Mouse (Mus musculus) lung, adult 2 months (tissue): ENCODE measurements around the gene Csnk1g1. TPM values are rescaled to one million over a fixed set of nuclear protein-coding genes. Genes with fewer than 3 reads are reported as not detected.

Experiments
- DNase-seq: peaks from one replicate; pipeline ENCODE4 v3.0.0; 2022
- H3K4me1 ChIP-seq: fragments of 200-500 bp; 2 replicates; pipeline ENCODE4 v1.6.1; 2011; ENCODE audit warnings: low read length; ENCODE audit not compliant: control insufficient read depth, insufficient read depth
- H3K4me3 ChIP-seq: fragments of 200-500 bp; replicated peaks from 2 replicates; pipeline ENCODE3; 2011; ENCODE audit warnings: low read depth, mild to moderate bottlenecking, control low read depth, low read length; ENCODE audit errors: extremely low read depth
- CTCF ChIP-seq: fragments of 200-500 bp; IDR thresholded peaks from 2 replicates; pipeline ENCODE4 v1.5.1; 2011; ENCODE audit warnings: mild to moderate bottlenecking, low read length, control low read depth; ENCODE audit not compliant: insufficient read depth
- POLR2A ChIP-seq: fragments of 200-500 bp; IDR thresholded peaks from 2 replicates; pipeline ENCODE4 v1.6.1; 2011; ENCODE audit warnings: low read depth, mild to moderate bottlenecking, control low read depth, low read length, borderline replicate concordance; ENCODE audit errors: extremely low read depth
- WGBS: fragments of 180-500 bp; shearing (Covaris S2); methylation state at CpG from one replicate; pipeline ENCODE4 v1.1.7; 2018; 5-methylcytosine and 5-hydroxymethylcytosine counted together
- polyA plus RNA-seq: library from polyadenylated mRNA; depleted of rRNA; stranded (reverse); fragments of >200 nt; gene quantifications from 2 replicates; pipeline ENCODE4 v1.2.3, GENCODE M21; 2012; rRNA removed

The Csnk1g1 gene
- 4.4 and 5.8 TPM in 2 replicates for polyA plus RNA-seq

DNA sequence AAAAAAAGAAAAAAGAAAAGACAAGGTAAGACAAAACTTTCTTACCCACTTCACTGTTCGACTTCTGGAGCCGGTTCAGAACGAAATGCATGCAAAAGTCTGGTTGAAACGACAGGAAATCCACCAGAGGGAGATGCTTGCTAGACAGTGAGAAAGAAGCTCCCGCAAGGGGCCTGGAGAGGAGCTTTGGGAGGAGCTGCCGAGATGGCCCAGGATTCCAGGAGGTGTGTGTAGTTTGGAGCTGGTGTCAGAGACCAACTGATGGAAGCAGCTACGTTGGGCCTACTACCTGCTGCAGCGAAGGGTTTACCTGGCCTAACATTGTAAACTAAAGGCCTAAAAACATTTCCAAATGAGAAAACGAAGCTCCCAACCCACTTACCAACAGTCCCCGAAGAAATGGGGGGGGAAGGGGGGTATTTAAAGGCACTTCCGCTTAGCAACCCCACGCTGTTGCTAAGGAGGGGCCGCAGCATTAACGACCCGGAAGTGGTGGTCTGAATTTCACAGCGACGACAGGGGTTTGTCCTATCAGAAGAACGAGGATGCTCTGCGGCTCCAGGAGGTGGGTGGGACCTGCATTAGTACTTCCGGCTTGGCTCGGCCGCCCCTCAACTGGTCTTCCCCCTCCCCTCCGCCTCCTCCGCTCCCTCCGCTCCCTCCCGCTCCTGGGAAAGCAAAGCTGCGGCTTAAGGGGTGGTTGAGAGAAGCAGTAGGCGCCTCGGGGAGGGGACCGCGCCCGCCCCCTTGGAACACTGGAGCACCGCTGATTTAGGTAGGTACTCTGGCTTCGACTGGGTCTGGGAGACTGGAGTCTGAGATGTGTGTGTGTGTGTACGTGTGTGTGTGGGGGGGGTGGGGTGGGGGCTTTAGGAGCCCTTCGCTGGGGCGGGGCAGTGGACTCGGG lies at the start of gene Csnk1g1, which contains the start of gene Trip4:
TSS of gene Csnk1g1 (plus strand) at position 531 of the 907 bp plus-strand sequence.
TSS of gene Trip4 (minus strand) at position 401 of the 907 bp plus-strand sequence.
- peaks cover 3% of the 10 kb centered on the region for H3K4me1 ChIP-seq
- TF ChIP-seq CTCF = 0 out of 2 replicates have a peak, but pooled peaks have one; percentile 10
- TF ChIP-seq POLR2A = peak; percentile 27; the same call in 1 of the 2 replicates
- WGBS = under 1% methylated on average over 37 of the region's 38 CpGs
- DNase-seq = peak; percentile 89
- peak within 1 kb of the TSS; percentile 98 for H3K4me3 ChIP-seq

DNA sequence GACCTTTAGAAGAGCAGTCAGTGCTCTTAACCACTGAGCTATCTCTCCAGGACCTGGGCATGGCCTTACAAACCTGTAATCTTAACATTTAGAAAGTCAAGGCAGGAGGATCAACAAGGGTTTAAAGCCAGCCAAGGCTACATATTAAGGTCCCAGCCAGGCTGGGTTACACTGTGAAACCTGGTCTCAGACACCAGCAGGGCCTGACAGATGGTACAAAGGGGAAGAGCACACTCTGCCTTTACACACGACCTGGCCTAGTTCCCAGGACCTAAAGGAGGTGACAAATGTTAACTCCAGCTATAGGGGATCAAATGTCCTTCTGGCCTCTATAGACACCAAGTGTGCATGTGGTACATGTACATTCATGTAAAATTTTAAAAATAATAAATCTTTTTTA lies 49.1 kb upstream of the Csnk1g1 start:
- no peak for TF ChIP-seq POLR2A
- no peak for TF ChIP-seq CTCF
- no peak for DNase-seq
- Histone ChIP-seq H3K4me1 (no peaks in the 10 kb centered on the region), H3K4me3 (no peak overlapping the region)
- WGBS = 56% methylated on average over 1 of the region's 1 CpGs

DNA sequence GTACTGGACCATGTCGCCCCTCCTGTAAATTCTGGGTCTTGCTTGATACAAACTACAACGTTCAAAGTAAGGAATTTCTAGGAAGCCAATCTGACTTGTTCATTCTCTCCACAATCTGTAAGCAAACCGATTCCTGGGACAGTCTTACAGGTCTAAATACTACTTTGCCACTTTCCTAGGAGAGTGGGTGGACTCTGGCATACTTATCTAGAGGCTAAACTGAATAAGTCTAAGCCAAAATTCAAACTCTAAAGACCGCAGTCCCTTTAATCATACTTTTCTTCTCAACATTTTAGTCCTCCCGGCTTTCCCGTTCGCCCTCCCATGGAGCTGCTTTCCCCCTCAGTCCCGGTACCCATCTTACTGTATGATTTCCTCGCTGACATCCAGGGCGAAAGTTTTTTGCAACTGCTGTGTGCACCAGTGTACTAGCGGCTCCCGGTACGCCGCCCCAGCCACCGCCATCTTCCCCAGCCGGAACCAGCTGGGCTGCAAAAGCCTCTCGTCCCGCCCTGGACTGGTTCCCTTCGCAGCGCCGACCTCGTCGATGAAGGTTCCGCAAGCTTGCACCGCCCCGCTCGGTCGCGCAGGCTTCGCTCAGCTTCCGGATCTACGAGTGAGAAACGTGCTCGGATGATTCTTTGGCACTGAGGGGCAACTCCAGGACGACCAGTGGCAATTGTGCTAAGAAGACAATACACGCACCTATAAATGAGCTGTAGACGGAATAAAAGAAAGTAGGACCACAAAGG lies 24.0 kb upstream of the Csnk1g1 start:
- TF ChIP-seq POLR2A (peak; percentile 85), CTCF (no peak)
- peak; percentile 86 for DNase-seq
- under 1% methylated on average over 37 of the region's 37 CpGs for WGBS

DNA sequence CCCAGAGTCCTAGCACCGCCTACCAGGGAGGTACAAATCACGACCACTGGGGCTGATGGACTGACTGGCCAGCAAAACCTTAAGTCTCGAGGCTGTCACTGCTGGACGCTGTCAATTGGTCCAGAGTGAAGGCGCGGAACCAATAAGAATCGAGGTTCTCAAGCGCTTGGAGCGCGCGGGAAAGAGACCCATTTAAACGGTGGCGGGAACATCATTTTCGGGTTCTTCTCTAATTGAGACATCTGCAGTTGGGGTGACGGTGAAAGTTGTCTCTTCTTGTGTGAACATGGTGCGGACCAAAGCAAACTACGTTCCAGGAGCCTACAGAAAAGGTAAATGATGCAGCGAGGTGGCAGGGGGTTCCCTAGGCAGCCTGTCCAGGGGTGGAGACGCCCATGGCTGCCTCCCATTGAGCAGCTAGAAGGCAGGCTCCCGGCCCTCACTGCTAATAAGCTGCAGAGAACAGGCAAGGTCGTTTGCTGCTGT lies 18.5 kb upstream of the Csnk1g1 start, which contains the start of gene Pclaf:
TSS of gene Pclaf (plus strand) at position 95 of the 486 bp plus-strand sequence.
- under 1% methylated on average over 21 of the region's 21 CpGs for WGBS
- Histone ChIP-seq H3K4me3 (peak within 1 kb of the TSS; percentile 14), H3K4me1 (no peaks in the 10 kb centered on the region)
- TF ChIP-seq POLR2A (no peak), CTCF (no peak)
- DNase-seq = peak; percentile 47

More for the DNA sequence above, 24.0 kb upstream of the Csnk1g1 start:
- Histone ChIP-seq H3K4me3 (peak overlapping the region; percentile 98), H3K4me1 (no peaks in the 10 kb centered on the region; the same call in 1 of the 2 replicates)

DNA sequence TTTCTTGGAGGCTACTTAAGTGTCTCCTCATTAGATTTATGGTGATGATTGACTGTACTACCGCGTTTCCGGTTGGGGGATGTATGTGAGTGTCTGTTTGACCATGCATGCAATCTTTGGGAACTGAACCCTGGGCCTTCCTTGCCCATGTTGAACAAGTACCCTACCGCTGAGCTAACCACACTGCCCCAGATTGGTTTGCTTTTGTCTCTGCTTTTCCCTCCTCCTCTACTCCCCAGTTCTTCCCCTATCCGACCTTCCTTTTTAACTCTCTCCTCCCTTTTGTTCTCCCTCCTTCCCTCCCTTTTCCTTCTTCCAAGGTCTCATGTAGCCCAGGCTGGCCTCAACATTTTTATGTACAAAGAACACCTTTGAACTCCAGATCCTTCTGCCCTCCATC lies 17.6 kb upstream of the Csnk1g1 start:
- no peak overlapping the region for H3K4me3 ChIP-seq
- H3K4me1 ChIP-seq = no peaks in the 10 kb centered on the region
- no peak for TF ChIP-seq POLR2A
- TF ChIP-seq CTCF = no peak
- 4% methylated on average over 5 of the region's 5 CpGs for WGBS
- DNase-seq = no peak

DNA sequence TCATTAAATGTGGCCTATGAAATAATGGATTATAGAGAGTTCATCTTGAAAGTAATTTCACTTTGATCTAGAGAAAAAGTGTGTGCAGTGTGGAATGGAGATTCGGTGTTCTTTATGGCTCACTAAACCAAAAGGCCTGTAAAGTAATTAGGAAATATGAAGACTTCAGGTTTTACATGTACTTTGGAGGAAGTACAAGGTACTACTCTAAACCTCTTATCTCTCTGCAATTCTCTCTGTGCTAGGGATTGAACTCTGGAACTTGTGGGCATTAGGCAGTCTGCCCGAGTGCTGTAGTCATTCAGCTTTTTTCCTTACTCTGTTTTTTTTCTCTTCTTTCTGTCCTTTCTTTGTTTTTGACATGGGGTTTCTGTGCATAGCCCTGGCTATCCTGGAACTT lies 11.7 kb upstream of the Csnk1g1 start:
- no peaks in the 10 kb centered on the region for H3K4me1 ChIP-seq
- H3K4me3 ChIP-seq = no peak overlapping the region
- no peak for TF ChIP-seq POLR2A
- TF ChIP-seq CTCF = no peak
- no peak for DNase-seq
- 86% methylated on average over 2 of the region's 2 CpGs for WGBS

DNA sequence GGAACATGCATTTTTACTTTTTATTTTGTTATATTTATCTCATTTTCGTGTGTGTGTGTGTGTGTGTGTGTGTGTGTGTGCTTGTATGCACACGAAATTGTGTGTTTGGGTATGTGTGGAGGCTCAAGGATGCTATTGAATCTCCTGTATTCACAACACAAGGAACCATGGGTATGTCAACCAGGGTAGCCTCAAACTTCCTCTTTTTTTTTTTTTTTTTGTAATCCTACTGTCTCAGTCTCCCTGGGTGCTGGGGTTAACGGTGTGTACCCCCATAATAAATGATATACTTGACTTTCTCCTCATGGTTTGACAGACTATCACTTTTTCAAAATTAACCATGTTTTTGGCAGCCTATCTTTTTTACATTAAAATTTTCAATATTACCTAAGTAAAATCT lies 5.8 kb upstream of the Csnk1g1 start:
- no peak for DNase-seq
- H3K4me1 ChIP-seq = peaks cover 2% of the 10 kb centered on the region
- no peak overlapping the region for H3K4me3 ChIP-seq
- no peak for TF ChIP-seq CTCF
- TF ChIP-seq POLR2A = no peak
- WGBS = 91% methylated on average over 3 of the region's 3 CpGs

DNA sequence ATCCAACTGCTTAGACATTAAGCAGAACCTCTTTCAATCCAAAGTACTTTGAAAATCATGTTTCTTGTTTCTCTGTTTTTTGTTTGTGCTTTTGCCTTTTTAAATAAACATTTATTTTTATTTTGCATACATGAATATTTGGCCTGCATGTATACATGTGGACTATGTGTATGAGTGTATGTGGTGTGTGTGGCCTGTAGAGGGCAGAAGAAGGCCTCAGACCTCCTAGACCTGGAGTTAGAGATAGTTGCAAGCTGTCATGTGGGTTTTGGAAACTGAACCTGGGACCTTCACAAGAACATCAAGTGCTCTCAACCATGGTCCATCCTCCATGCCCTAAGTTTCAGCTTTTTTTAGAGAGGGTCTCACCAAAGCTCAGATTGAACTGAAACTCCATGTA lies 5.3 kb upstream of the Csnk1g1 start:
- no peak for DNase-seq
- no peak overlapping the region for H3K4me3 ChIP-seq
- TF ChIP-seq CTCF (no peak), POLR2A (no peak)
- H3K4me1 ChIP-seq = peaks cover 3% of the 10 kb centered on the region

DNA sequence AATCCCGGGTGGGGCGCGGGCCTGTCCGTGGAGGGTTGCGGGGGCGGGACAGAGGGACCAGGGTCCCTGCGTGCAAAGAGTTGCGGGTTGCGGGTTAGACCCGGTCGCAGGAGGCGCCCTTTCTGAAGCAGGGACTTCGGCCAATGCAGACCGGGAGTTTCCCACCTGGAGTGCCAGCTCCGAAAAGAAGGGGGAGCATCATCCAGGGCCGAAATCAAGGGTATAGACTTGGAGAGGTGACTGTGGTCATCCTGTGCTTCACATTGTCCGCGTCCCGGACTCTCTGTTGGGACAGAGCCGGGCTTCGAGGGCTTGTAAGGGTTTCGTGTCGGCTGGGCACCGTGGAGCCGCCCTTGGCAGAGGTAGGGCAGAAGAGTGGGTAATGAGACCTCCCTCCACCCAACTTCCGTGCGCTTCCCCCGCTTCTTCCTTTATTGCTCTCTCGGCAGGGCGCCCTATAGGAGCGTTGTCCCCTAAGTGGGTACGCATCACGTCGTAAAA lies 627 bp downstream of the Csnk1g1 start:
- H3K4me3 ChIP-seq = peak overlapping the region; percentile 94
- WGBS = under 1% methylated on average over 34 of the region's 34 CpGs
- peaks cover 3% of the 10 kb centered on the region for H3K4me1 ChIP-seq
- peak; percentile 67 for DNase-seq
- TF ChIP-seq CTCF = no peak
- no peak for TF ChIP-seq POLR2A
